Mouse (Mus musculus): ENCODE data around the gene Nrm. TPM values are rescaled to one million over a fixed set of nuclear protein-coding genes. Genes with fewer than 3 reads are reported as not detected.

The Nrm gene
- total RNA-seq, 1 experiment: 24.7 TPM

GRCm38 (mm10) chr17:35833894-35834293, 27.2 kb upstream of the Nrm start:
- Histone ChIP-seq H3K27ac (ENCODE audit: insufficient read depth, low read depth, low read length, poor library complexity, severe bottlenecking) (no peak overlapping the region), H3K9me3 (ENCODE audit: control insufficient read depth, insufficient read depth, low read depth, low read length) (no peaks in the 10 kb centered on the region), H3K36me3 (ENCODE audit: control insufficient read depth, insufficient read depth, low read length, poor library complexity, severe bottlenecking) (peaks cover 37% of the 10 kb centered on the region), H3K9ac (ENCODE audit: insufficient read depth, low read depth, low read length, poor library complexity, severe bottlenecking) (no peak overlapping the region), H3K4me1 (ENCODE audit: control insufficient read depth in 2 of 2, insufficient read depth in 2 of 2, low read length in 2 of 2, poor library complexity in 1 of 2) (peaks cover 2 to 9% of the 10 kb centered on the region in 2 experiments; a peak in 2 of 4 replicates), H3K4me3 (ENCODE audit: insufficient read depth in 1 of 2, low read depth in 1 of 2, low read length in 2 of 2, poor library complexity in 1 of 2, severe bottlenecking in 1 of 2) (peak overlapping the region in 1 of 2 experiments; percentile 6; a peak in 1 of 4 replicates)
- DNase-seq (ENCODE audit: low read depth, low spot score): no peak
- TF ChIP-seq ZC3H11A (IDR thresholded peaks at IDR 0.05; ENCODE audit: borderline replicate concordance, low read depth, low read length) (no peak), ZNF384 (IDR thresholded peaks at IDR 0.05; ENCODE audit: low read depth, low read length) (no peak), HCFC1 (IDR thresholded peaks at IDR 0.05; ENCODE audit: borderline replicate concordance, insufficient read depth, low read length) (no peak)
- in situ Hi-C loops (cut with MboI; ENCODE audit: low sequenced_read_pairs in 2 of 2, unreplicated experiment in 2 of 2): no loop called here

GRCm38 (mm10) chr17:35834696-35835422, 26.3 kb upstream of the Nrm start:
- Histone ChIP-seq H3K4me3 (ENCODE audit: insufficient read depth in 1 of 2, low read depth in 1 of 2, low read length in 2 of 2, poor library complexity in 1 of 2, severe bottlenecking in 1 of 2) (peak overlapping the region; percentile 88 to 96; a peak in 3 of 4 replicates), H3K36me3 (ENCODE audit: control insufficient read depth, insufficient read depth, low read length, poor library complexity, severe bottlenecking) (peaks cover 37% of the 10 kb centered on the region), H3K9ac (ENCODE audit: insufficient read depth, low read depth, low read length, poor library complexity, severe bottlenecking) (peak overlapping the region; percentile 63), H3K9me3 (ENCODE audit: control insufficient read depth, insufficient read depth, low read depth, low read length) (no peaks in the 10 kb centered on the region), H3K4me1 (ENCODE audit: control insufficient read depth in 2 of 2, insufficient read depth in 2 of 2, low read length in 2 of 2, poor library complexity in 1 of 2) (peaks cover 5 to 9% of the 10 kb centered on the region in 2 experiments; a peak in 2 of 4 replicates), H3K27ac (ENCODE audit: insufficient read depth, low read depth, low read length, poor library complexity, severe bottlenecking) (peak overlapping the region; percentile 1; the same call in 1 of the 2 replicates)
- in situ Hi-C loops (cut with MboI; ENCODE audit: low sequenced_read_pairs in 2 of 2, unreplicated experiment in 2 of 2): no loop called here
- TF ChIP-seq MAFK (IDR thresholded peaks at IDR 0.05; ENCODE audit: insufficient read depth, low read depth, low read length) (no peak), CHD2 (IDR thresholded peaks at IDR 0.05; ENCODE audit: low read depth, low read length) (no peak), ZC3H11A (IDR thresholded peaks at IDR 0.05; ENCODE audit: borderline replicate concordance, low read depth, low read length) (no peak), HCFC1 (IDR thresholded peaks at IDR 0.05; ENCODE audit: borderline replicate concordance, insufficient read depth, low read length) (no peak), ZNF384 (IDR thresholded peaks at IDR 0.05; ENCODE audit: low read depth, low read length) (no peak)
- DNase-seq (ENCODE audit: low read depth, low spot score): no peak

GRCm38 (mm10) chr17:35835424-35836140, 25.5 kb upstream of the Nrm start:
- Histone ChIP-seq H3K27ac (ENCODE audit: insufficient read depth, low read depth, low read length, poor library complexity, severe bottlenecking) (peak overlapping the region; percentile 1; the same call in 1 of the 2 replicates), H3K4me1 (ENCODE audit: control insufficient read depth in 2 of 2, insufficient read depth in 2 of 2, low read length in 2 of 2, poor library complexity in 1 of 2) (peaks cover 5 to 8% of the 10 kb centered on the region in 2 experiments; a peak in 3 of 4 replicates), H3K4me3 (ENCODE audit: insufficient read depth in 1 of 2, low read depth in 1 of 2, low read length in 2 of 2, poor library complexity in 1 of 2, severe bottlenecking in 1 of 2) (peak overlapping the region; percentile 88 to 96), H3K9ac (ENCODE audit: insufficient read depth, low read depth, low read length, poor library complexity, severe bottlenecking) (peak overlapping the region; percentile 63), H3K36me3 (ENCODE audit: control insufficient read depth, insufficient read depth, low read length, poor library complexity, severe bottlenecking) (peaks cover 37% of the 10 kb centered on the region), H3K9me3 (ENCODE audit: control insufficient read depth, insufficient read depth, low read depth, low read length) (no peaks in the 10 kb centered on the region)
- TF ChIP-seq MAFK (IDR thresholded peaks at IDR 0.05; ENCODE audit: insufficient read depth, low read depth, low read length) (no peak), CHD2 (IDR thresholded peaks at IDR 0.05; ENCODE audit: low read depth, low read length) (no peak), HCFC1 (IDR thresholded peaks at IDR 0.05; ENCODE audit: borderline replicate concordance, insufficient read depth, low read length) (no peak), ZC3H11A (IDR thresholded peaks at IDR 0.05; ENCODE audit: borderline replicate concordance, low read depth, low read length) (no peak), ZNF384 (IDR thresholded peaks at IDR 0.05; ENCODE audit: low read depth, low read length) (no peak)
- in situ Hi-C loops (cut with MboI; ENCODE audit: low sequenced_read_pairs in 2 of 2, unreplicated experiment in 2 of 2): no loop called here
- no peak for DNase-seq (ENCODE audit: low read depth, low spot score)

GRCm38 (mm10) chr17:35836178-35836965, 24.7 kb upstream of the Nrm start:
- TF ChIP-seq ZNF384 (IDR thresholded peaks at IDR 0.05; ENCODE audit: low read depth, low read length) (peak; percentile 94), CHD2 (IDR thresholded peaks at IDR 0.05; ENCODE audit: low read depth, low read length) (no peak)
- peak; percentile 95 for DNase-seq (ENCODE audit: low read depth, low spot score)
- Histone ChIP-seq H3K4me3 (ENCODE audit: insufficient read depth in 1 of 2, low read depth in 1 of 2, low read length in 2 of 2, poor library complexity in 1 of 2, severe bottlenecking in 1 of 2) (peak overlapping the region; percentile 88 to 96), H3K27ac (ENCODE audit: insufficient read depth, low read depth, low read length, poor library complexity, severe bottlenecking) (peak overlapping the region; percentile 71), H3K9ac (ENCODE audit: insufficient read depth, low read depth, low read length, poor library complexity, severe bottlenecking) (peak overlapping the region; percentile 87), H3K9me3 (ENCODE audit: control insufficient read depth, insufficient read depth, low read depth, low read length) (no peaks in the 10 kb centered on the region), H3K36me3 (ENCODE audit: control insufficient read depth, insufficient read depth, low read length, poor library complexity, severe bottlenecking) (peaks cover 35% of the 10 kb centered on the region), H3K4me1 (ENCODE audit: control insufficient read depth in 2 of 2, insufficient read depth in 2 of 2, low read length in 2 of 2, poor library complexity in 1 of 2) (peaks cover 6 to 8% of the 10 kb centered on the region in 2 experiments; a peak in 3 of 4 replicates)
- in situ Hi-C loops (cut with MboI; ENCODE audit: low sequenced_read_pairs in 2 of 2, unreplicated experiment in 2 of 2): no loop called here
